In the genomic region with DNA sequence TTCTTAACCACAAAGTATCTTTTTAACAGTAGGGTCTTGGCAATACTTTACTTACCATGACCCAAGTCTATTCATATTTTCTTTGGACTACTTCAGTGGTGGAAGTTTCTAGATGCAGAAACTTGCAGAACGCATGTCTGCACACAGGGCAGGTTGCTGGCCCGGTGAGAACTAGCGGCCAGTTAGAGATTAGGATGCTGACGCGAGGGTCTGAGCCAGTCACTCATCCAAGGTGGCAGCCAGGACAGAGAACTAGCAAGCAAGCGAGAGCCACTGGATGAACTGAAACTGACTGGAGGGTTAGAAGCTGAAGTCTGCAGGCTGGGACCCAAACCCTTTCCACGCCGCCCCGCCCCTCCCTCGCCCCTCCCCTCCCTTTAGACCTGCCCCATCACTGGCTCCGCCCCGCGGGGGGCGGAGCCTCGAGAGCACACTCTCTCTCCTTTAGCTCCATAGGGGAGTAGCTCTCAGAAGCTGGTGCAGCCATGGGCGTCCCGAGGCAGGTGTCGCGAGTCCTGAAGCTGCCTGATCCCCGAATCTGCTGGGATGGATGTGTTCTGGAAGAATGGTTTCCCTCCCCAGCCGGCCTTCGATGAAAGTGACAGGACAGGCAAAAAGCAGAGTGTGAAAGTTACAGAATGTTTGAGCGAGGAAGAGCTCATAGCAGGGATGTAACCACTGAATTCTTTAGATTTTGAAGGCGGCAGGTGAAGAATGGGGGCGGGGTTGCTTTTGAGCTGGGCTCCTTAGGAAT, we compare ENCODE assay signal across 7 mouse cellular contexts.
DNase-seq lines count a peak whose midpoint lies in the region; ATAC-seq and TF ChIP-seq lines count a peak whose summit lies in the region.

No protein-coding gene starts in this region.

- no peak for TF ChIP-seq EP300 in MEL (IDR thresholded peaks at IDR 0.05; ENCODE audit: low read depth in 1 of 2, low read length in 2 of 2)

- H3K4me1 ChIP-seq in MEL (ENCODE audit: control insufficient read depth in 1 of 2, insufficient read depth in 2 of 2, low read length in 2 of 2) = no peaks in the 10 kb centered on the region
- no peaks in the 10 kb centered on the region; the same call in 1 of the 2 replicates for H3K4me1 ChIP-seq in embryonic facial prominence, embryonic 15.5 days
- peaks cover 6% of the 10 kb centered on the region; the same call in 1 of the 2 replicates for H3K4me1 ChIP-seq in heart, embryonic 16.5 days (ENCODE audit: control insufficient read depth, insufficient read depth, low read length)

- DNase-seq in MEL (ENCODE audit: low read depth, low spot score) = peak; percentile 68
- peak; percentile 51 for DNase-seq in adrenal gland, postnatal 25 days
- peak; percentile 71 for DNase-seq in kidney, postnatal 10 days
- peak; percentile 9 for DNase-seq in lung, postnatal 25 days (ENCODE audit: low spot score)
- DNase-seq in ovary, postnatal 36 days (ENCODE audit: low spot score) = peak; percentile 43

- TF ChIP-seq POLR2A in MEL (IDR thresholded peaks at IDR 0.05; ENCODE audit: control insufficient read depth in 1 of 2, insufficient read depth in 1 of 2, low read depth in 1 of 2, low read length in 2 of 2, poor library complexity in 1 of 2) = no peak

- peaks cover 0 to 2% of the 10 kb centered on the region in 2 experiments; a peak in 1 of 4 replicates for H3K27me3 ChIP-seq in MEL (ENCODE audit: control insufficient read depth in 1 of 2, insufficient read depth in 2 of 2, low read length in 2 of 2)
- no peaks in the 10 kb centered on the region for H3K27me3 ChIP-seq in embryonic facial prominence, embryonic 15.5 days
- H3K27me3 ChIP-seq in heart, embryonic 16.5 days (ENCODE audit: control insufficient read depth, insufficient read depth, low read length) = no peaks in the 10 kb centered on the region

- H3K36me3 ChIP-seq in MEL (ENCODE audit: control insufficient read depth in 1 of 2, insufficient read depth in 2 of 2, low read length in 2 of 2) = peaks cover 0 to 3% of the 10 kb centered on the region in 2 experiments; a peak in 1 of 4 replicates
- H3K36me3 ChIP-seq in embryonic facial prominence, embryonic 15.5 days = no peaks in the 10 kb centered on the region
- no peaks in the 10 kb centered on the region for H3K36me3 ChIP-seq in heart, embryonic 16.5 days (ENCODE audit: control insufficient read depth, insufficient read depth)

- TF ChIP-seq RAD21 in MEL (IDR thresholded peaks at IDR 0.05; ENCODE audit: low read depth, low read length) = no peak

- no peaks in the 10 kb centered on the region for H3K79me2 ChIP-seq in MEL (ENCODE audit: control insufficient read depth, insufficient read depth, low read length, poor library complexity)

- H3K4me3 ChIP-seq in MEL (ENCODE audit: control insufficient read depth in 1 of 2, insufficient read depth in 1 of 2, low read depth in 2 of 2, low read length in 2 of 2) = peak overlapping the region; percentile 46 to 53
- peak overlapping the region; percentile 38 for H3K4me3 ChIP-seq in embryonic facial prominence, embryonic 15.5 days (replicated peaks)
- H3K4me3 ChIP-seq in heart, embryonic 16.5 days (ENCODE audit: low read length) = peak overlapping the region; percentile 50

- H3K27ac ChIP-seq in MEL (ENCODE audit: control insufficient read depth, low read depth, low read length) = no peak overlapping the region
- H3K27ac ChIP-seq in embryonic facial prominence, embryonic 15.5 days (replicated peaks) = no peak overlapping the region
- H3K27ac ChIP-seq in heart, embryonic 16.5 days (ENCODE audit: low read length) = no peak overlapping the region

- no peak for TF ChIP-seq CTCF in MEL (IDR thresholded peaks at IDR 0.05 in 2 of 3, conservative IDR thresholded peaks at IDR 0.05 in 1 of 3; ENCODE audit: control insufficient read depth in 1 of 3, insufficient read depth in 1 of 3, low read depth in 2 of 3, low read length in 3 of 3, poor library complexity in 1 of 3, severe bottlenecking in 1 of 3)

- no peak overlapping the region; the same call in 1 of the 2 replicates for H3K9ac ChIP-seq in MEL (ENCODE audit: control insufficient read depth, low read depth, low read length, poor library complexity, severe bottlenecking)
- no peak overlapping the region for H3K9ac ChIP-seq in embryonic facial prominence, embryonic 15.5 days
- peak overlapping the region; percentile 31 for H3K9ac ChIP-seq in heart, embryonic 16.5 days (ENCODE audit: low read length)

- 4% methylated on average over 21 of the region's 25 CpGs for WGBS in embryonic facial prominence, embryonic 15.5 days
- WGBS in heart, embryonic 16.5 days = 3% methylated on average over 25 of the region's 25 CpGs

- ATAC-seq in embryonic facial prominence, embryonic 15.5 days (ENCODE audit: insufficient number of reproducible peaks, low FRiP score, low TSS enrichment, low read depth) = peak; percentile 90
- ATAC-seq in heart, embryonic 16.5 days (replicated peaks; ENCODE audit: extremely low read depth, insufficient read depth, low FRiP score) = peak; percentile 82

- H3K9me3 ChIP-seq in MEL (replicated peaks; ENCODE audit: insufficient read depth, low read length) = no peaks in the 10 kb centered on the region
- no peaks in the 10 kb centered on the region for H3K9me3 ChIP-seq in embryonic facial prominence, embryonic 15.5 days (replicated peaks)
- H3K9me3 ChIP-seq in heart, embryonic 16.5 days (replicated peaks; ENCODE audit: control insufficient read depth, low read length) = no peaks in the 10 kb centered on the region

- H3K4me2 ChIP-seq in embryonic facial prominence, embryonic 15.5 days (replicated peaks) = peak overlapping the region; percentile 59
- H3K4me2 ChIP-seq in heart, embryonic 16.5 days (ENCODE audit: low read depth, low read length) = peak overlapping the region; percentile 73

TF ChIP-seq in MEL, 35 proteins besides CTCF, POLR2A, EP300 and RAD21:
- TF ChIP-seq ETS1 (IDR thresholded peaks at IDR 0.05; ENCODE audit: low read depth, low read length) = no peak
- no peak for TF ChIP-seq RCOR1 (IDR thresholded peaks at IDR 0.05; ENCODE audit: low read depth, low read length)
- TF ChIP-seq UBTF (IDR thresholded peaks at IDR 0.05; ENCODE audit: borderline replicate concordance, insufficient read depth, low read depth, low read length) = no peak
- TF ChIP-seq KAT2A (conservative IDR thresholded peaks at IDR 0.05; ENCODE audit: low read depth, low read length) = no peak
- TF ChIP-seq ZKSCAN1 (IDR thresholded peaks at IDR 0.05; ENCODE audit: low read depth, low read length) = no peak
- TF ChIP-seq JUND (IDR thresholded peaks at IDR 0.05; ENCODE audit: low read depth, low read length) = no peak
- TF ChIP-seq MYB (IDR thresholded peaks at IDR 0.05; ENCODE audit: low read depth, low read length) = no peak
- TF ChIP-seq USF1 (IDR thresholded peaks at IDR 0.05; ENCODE audit: low read depth, low read length) = no peak
- TF ChIP-seq NRF1 (IDR thresholded peaks at IDR 0.05; ENCODE audit: insufficient read depth, low read depth, low read length, poor library complexity, severe bottlenecking) = no peak
TF ChIP-seq in MEL: peak in this region for 0.

Comparison
In these comparisons a context has a peak if more than half of its experiments do, and no peak if none do; other contexts are left out.
1. DNase-seq: peak in every context shown above with its lines; median percentile 71 in kidney, postnatal 10 days; 68 in MEL; 51 in adrenal gland, postnatal 25 days; 43 in ovary, postnatal 36 days; 9 in lung, postnatal 25 days.